Mouse (Mus musculus): ENCODE results near the gene Ccdc73.

DNA sequence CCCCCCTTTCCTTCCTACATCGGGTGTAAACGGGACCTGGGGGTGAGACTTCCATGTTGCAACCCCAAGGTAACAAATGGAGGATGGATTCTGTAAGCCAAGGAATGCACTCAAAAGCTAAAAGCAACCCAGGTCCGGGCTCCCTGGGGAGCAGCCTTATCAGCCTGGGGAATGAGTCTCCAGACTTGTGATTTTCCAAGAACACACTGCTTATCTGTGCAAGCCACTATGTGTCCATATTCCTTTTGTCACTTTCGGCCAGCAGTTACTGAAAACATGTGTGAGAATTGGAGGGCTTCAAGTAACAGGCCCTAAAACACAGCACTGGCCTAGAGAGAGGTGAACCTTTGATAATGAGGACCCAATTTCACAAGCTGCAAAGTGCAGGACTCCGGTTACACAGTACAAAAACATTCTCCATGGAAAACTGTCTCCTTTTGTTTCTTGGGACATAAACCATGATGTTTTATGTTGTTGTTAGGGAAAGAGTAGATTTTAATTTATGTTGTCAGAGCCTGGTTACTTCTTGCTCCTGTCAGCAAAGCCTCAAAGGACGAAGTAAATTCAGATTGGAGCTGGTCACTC, 155.5 kb downstream of the Ccdc73 start:
- no peak for TF ChIP-seq ZC3H11A (IDR thresholded peaks at IDR 0.05; ENCODE audit: low read depth, low read length)
- no peak for TF ChIP-seq CTCF (IDR thresholded peaks at IDR 0.05 in 2 of 3, conservative IDR thresholded peaks at IDR 0.05 in 1 of 3; ENCODE audit: control insufficient read depth in 1 of 3, insufficient read depth in 1 of 3, low read depth in 2 of 3, low read length in 3 of 3, poor library complexity in 1 of 3, severe bottlenecking in 1 of 3)
- no peak for TF ChIP-seq UBTF (IDR thresholded peaks at IDR 0.05; ENCODE audit: borderline replicate concordance, insufficient read depth, low read depth, low read length)
- no peak for TF ChIP-seq ZNF384 (IDR thresholded peaks at IDR 0.05; ENCODE audit: low read depth, low read length)
- TF ChIP-seq POLR2A (IDR thresholded peaks at IDR 0.05; ENCODE audit: control insufficient read depth in 1 of 2, insufficient read depth in 1 of 2, low read depth in 1 of 2, low read length in 2 of 2, poor library complexity in 1 of 2): no peak
- no peak for TF ChIP-seq MAX (IDR thresholded peaks at IDR 0.05; ENCODE audit: low read length)

Measured in MEL (cell line).